Mouse (Mus musculus): ENCODE measurements at regions not wholly inside any gene's neighbourhood (a gene's known extent, or its start where the extent isn't known, plus 50 kb on each side); places are given as distances from the start of the nearest gene placed in this dataset.

- no peak for DNase-seq (ENCODE audit: low spot score)
These were observed 975.9 kb downstream of the Robo2 start for GRCm38 (mm10) chr16:73435726-73436125.

- no peak for DNase-seq (ENCODE audit: low spot score)
These were observed 986.8 kb downstream of the Robo2 start for GRCm38 (mm10) chr16:73424851-73425250.

GRCm38 (mm10) chr16:73424311-73424710 is 987.3 kb downstream of the Robo2 start:
- DNase-seq (ENCODE audit: low spot score) = no peak

- DNase-seq (ENCODE audit: low spot score) = no peak
These were observed 1007.1 kb downstream of the Robo2 start for GRCm38 (mm10) chr16:73404509-73404908.

- no peak for DNase-seq (ENCODE audit: low spot score)
These were observed 1007.5 kb downstream of the Robo2 start for GRCm38 (mm10) chr16:73404099-73404498.

GRCm38 (mm10) chr16:73379056-73379455 is 1032.6 kb downstream of the Robo2 start:
- no peak for DNase-seq (ENCODE audit: low spot score)

GRCm38 (mm10) chr16:73374608-73375165 is 1036.9 kb downstream of the Robo2 start:
- DNase-seq (ENCODE audit: low spot score) = no peak

- no peak for DNase-seq (ENCODE audit: low spot score)
These were observed 1042.9 kb downstream of the Robo2 start for GRCm38 (mm10) chr16:73368607-73369233.

- no peak for DNase-seq (ENCODE audit: low spot score)
These were observed 1043.7 kb downstream of the Robo2 start for GRCm38 (mm10) chr16:73367926-73368325.

GRCm38 (mm10) chr16:73367226-73367840 is 1044.3 kb downstream of the Robo2 start:
- no peak for DNase-seq (ENCODE audit: low spot score)

GRCm38 (mm10) chr16:73350698-73351097 is 1042.6 kb downstream of the Robo1 start:
- no peak for DNase-seq (ENCODE audit: low spot score)

GRCm38 (mm10) chr16:73343941-73344340 is 1035.8 kb downstream of the Robo1 start:
- no peak for DNase-seq (ENCODE audit: low spot score)

GRCm38 (mm10) chr16:73343531-73343930 is 1035.4 kb downstream of the Robo1 start:
- DNase-seq (ENCODE audit: low spot score) = no peak

GRCm38 (mm10) chr16:73317644-73318043 is 1009.5 kb downstream of the Robo1 start:
- DNase-seq (ENCODE audit: low spot score) = no peak

GRCm38 (mm10) chr16:73310096-73310495 is 1002.0 kb downstream of the Robo1 start:
- DNase-seq (ENCODE audit: low spot score) = no peak

GRCm38 (mm10) chr16:73279951-73280350 is 971.8 kb downstream of the Robo1 start:
- DNase-seq (ENCODE audit: low spot score) = no peak

- DNase-seq (ENCODE audit: low spot score) = no peak
These were observed 951.6 kb downstream of the Robo1 start for GRCm38 (mm10) chr16:73259691-73260090.

- no peak for DNase-seq (ENCODE audit: low spot score)
These were observed 951.2 kb downstream of the Robo1 start for GRCm38 (mm10) chr16:73259283-73259682.

GRCm38 (mm10) chr16:73245073-73245590 is 937.0 kb downstream of the Robo1 start:
- DNase-seq (ENCODE audit: low spot score) = no peak

- no peak for DNase-seq (ENCODE audit: low spot score)
These were observed 922.5 kb downstream of the Robo1 start for GRCm38 (mm10) chr16:73230599-73230998.

GRCm38 (mm10) chr16:73217555-73217954 is 909.4 kb downstream of the Robo1 start:
- no peak for DNase-seq (ENCODE audit: low spot score)

- DNase-seq (ENCODE audit: low spot score) = no peak
These were observed 895.4 kb downstream of the Robo1 start for GRCm38 (mm10) chr16:73203542-73203941.

- no peak for DNase-seq (ENCODE audit: low spot score)
These were observed 892.9 kb downstream of the Robo1 start for GRCm38 (mm10) chr16:73200991-73201390.
